Mouse (Mus musculus): Measurements from ENCODE around the gene Ddx55. TPM values are rescaled to one million over a fixed set of nuclear protein-coding genes. Genes with fewer than 3 reads are reported as not detected.
A peak's percentile ranks its signal among the peaks of the same experiment; 100 is the strongest.

The Ddx55 gene
- polyA plus RNA-seq (2012; rRNA removed): 31.8 and 32.3 TPM in 2 replicates

DNA sequence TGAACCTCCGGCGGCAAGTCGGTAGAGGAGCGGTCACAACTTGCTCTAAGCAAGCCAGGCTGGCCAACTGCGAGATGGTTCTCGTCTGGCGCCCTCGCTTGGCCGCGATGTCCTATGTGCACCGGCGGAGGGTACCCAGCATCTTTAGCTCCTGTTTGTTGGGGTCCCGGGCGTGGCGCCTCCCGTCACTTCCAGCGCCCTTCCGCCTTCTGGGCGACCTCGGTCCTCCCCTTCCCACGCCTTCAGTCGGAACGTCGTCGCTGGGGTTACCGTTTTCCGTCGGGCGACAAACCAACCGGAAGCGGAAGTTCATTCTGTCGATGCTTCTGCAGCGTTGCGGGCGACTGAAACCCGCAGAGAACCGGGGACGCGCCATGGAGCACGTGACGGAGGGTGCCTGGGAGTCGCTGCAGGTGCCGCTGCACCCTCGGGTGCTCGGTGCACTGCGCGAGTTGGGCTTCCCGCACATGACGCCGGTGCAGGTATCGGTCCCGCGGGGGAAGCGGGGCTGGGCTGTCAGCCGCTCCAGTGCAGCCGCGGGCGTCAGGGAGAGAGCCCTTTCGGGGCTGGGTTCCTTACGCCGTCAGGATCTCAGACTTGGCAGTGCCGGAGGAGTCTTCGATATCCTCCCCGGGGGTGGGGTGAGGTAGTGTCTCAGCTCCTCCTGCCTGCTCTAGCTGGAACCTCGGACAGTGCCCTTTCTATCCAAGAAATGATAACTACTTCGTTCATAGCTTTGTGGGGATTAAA, at the start of gene Ddx55:
Gene Ddx55, plus strand, starts transcription at position 307 of the 750 bp plus-strand sequence.
- peak; percentile 97 for DNase-seq (ENCODE audit: low read depth)
- TF ChIP-seq CTCF (IDR thresholded peaks at IDR 0.05; ENCODE audit: borderline replicate concordance, extremely low read depth, insufficient read depth, insufficient read length): peak; percentile 30; the same call in 1 of the 2 replicates
- TF ChIP-seq POLR2A (IDR thresholded peaks at IDR 0.05; ENCODE audit: borderline replicate concordance, extremely low read depth, insufficient read depth, insufficient read length, poor library complexity, severe bottlenecking): peak; percentile 42; the same call in 1 of the 2 replicates

DNA sequence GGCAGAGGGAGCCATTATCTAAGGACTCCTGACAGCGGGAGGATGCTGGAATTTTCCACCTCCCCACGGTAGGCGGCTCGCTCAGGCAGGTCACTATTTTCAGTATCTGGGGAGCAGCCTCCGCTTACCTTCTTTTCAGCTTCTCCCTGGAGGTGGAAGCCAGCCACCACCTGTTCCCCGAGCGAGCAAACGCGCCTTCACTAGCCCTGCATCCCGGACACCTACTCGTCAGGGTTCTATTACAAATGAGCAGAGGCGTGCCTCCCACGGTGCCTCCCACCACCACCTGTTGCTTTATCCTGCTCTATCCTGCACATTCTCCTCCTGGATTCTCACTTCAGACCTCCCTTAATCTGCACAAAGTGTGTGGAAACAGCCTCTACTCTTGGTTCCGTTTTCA, 48.9 kb upstream of the Ddx55 start:
- TF ChIP-seq CTCF (IDR thresholded peaks at IDR 0.05; ENCODE audit: borderline replicate concordance, extremely low read depth, insufficient read depth, insufficient read length) (no peak), POLR2A (IDR thresholded peaks at IDR 0.05; ENCODE audit: borderline replicate concordance, extremely low read depth, insufficient read depth, insufficient read length, poor library complexity, severe bottlenecking) (no peak)
- no peak for DNase-seq (ENCODE audit: low read depth)

GRCm38 (mm10) chr5:124505235-124505634, 47.4 kb upstream of the Ddx55 start:
- TF ChIP-seq POLR2A (IDR thresholded peaks at IDR 0.05; ENCODE audit: borderline replicate concordance, extremely low read depth, insufficient read depth, insufficient read length, poor library complexity, severe bottlenecking) (no peak), CTCF (IDR thresholded peaks at IDR 0.05; ENCODE audit: borderline replicate concordance, extremely low read depth, insufficient read depth, insufficient read length) (no peak)
- DNase-seq (ENCODE audit: low read depth): no peak

DNA sequence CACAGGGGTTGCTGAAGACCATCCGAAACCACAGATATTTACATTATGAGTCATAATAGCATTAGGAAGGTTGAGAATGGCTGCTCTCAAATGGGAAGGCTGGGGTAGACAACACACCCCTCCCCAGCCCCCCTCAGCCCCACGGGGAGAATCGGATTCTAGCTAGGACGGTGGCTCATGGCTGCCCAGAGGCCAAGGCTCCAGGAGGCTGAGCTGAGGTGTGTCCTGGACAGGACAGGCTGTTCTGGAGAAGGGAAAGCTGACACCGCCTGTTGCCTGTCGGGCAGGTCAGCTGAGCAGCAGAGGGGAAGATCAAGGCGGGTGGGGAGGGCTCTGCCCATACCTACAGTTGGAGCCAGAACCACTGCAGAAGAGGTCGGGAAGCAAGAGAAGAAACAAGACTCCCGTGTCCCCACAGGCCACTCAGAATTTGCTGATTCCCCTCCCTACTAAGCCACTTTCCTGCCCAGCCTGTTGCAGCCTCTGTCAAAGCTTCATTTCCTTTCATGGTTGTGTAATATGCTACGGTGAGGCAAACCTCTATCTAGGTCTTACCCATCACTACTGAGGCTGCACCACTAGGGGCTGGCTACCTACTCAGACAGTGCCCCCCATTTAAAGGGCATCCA, 45.8 kb upstream of the Ddx55 start:
- TF ChIP-seq CTCF (IDR thresholded peaks at IDR 0.05; ENCODE audit: borderline replicate concordance, extremely low read depth, insufficient read depth, insufficient read length): no peak
- no peak for TF ChIP-seq POLR2A (IDR thresholded peaks at IDR 0.05; ENCODE audit: borderline replicate concordance, extremely low read depth, insufficient read depth, insufficient read length, poor library complexity, severe bottlenecking)

GRCm38 (mm10) chr5:124509200-124509599, 43.5 kb upstream of the Ddx55 start:
- TF ChIP-seq CTCF (IDR thresholded peaks at IDR 0.05; ENCODE audit: borderline replicate concordance, extremely low read depth, insufficient read depth, insufficient read length) (no peak), POLR2A (IDR thresholded peaks at IDR 0.05; ENCODE audit: borderline replicate concordance, extremely low read depth, insufficient read depth, insufficient read length, poor library complexity, severe bottlenecking) (no peak)
- no peak for DNase-seq (ENCODE audit: low read depth)

More for the DNA sequence above, 45.8 kb upstream of the Ddx55 start:
- DNase-seq (ENCODE audit: low read depth): no peak

GRCm38 (mm10) chr5:124509742-124510237, 42.9 kb upstream of the Ddx55 start:
- TF ChIP-seq POLR2A (IDR thresholded peaks at IDR 0.05; ENCODE audit: borderline replicate concordance, extremely low read depth, insufficient read depth, insufficient read length, poor library complexity, severe bottlenecking): no peak
- no peak for TF ChIP-seq CTCF (IDR thresholded peaks at IDR 0.05; ENCODE audit: borderline replicate concordance, extremely low read depth, insufficient read depth, insufficient read length)
- DNase-seq (ENCODE audit: low read depth): no peak

GRCm38 (mm10) chr5:124510536-124511050, 42.1 kb upstream of the Ddx55 start:
- TF ChIP-seq POLR2A (IDR thresholded peaks at IDR 0.05; ENCODE audit: borderline replicate concordance, extremely low read depth, insufficient read depth, insufficient read length, poor library complexity, severe bottlenecking) (no peak), CTCF (IDR thresholded peaks at IDR 0.05; ENCODE audit: borderline replicate concordance, extremely low read depth, insufficient read depth, insufficient read length) (no peak)

DNA sequence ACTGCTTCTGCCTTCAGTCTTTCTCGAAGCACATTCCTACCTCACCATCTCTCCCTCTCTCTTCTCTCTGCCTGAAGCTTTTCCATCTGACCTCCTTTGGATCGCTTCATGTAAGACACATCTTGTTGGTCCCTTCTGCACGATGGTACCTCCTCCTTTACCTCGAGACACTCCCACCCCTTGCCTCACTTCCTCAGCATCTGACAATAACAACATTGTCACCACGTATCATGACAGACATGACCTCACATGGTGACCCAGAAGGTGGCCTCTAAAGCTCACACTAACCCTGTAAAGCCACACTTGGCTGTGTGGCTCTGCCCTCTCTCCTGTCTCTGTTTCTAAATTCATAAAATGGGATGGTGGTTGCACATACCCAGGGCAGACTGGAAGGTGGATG, 36.9 kb upstream of the Ddx55 start:
- TF ChIP-seq POLR2A (IDR thresholded peaks at IDR 0.05; ENCODE audit: borderline replicate concordance, extremely low read depth, insufficient read depth, insufficient read length, poor library complexity, severe bottlenecking) (no peak), CTCF (IDR thresholded peaks at IDR 0.05; ENCODE audit: borderline replicate concordance, extremely low read depth, insufficient read depth, insufficient read length) (no peak)
- DNase-seq (ENCODE audit: low read depth): no peak

More at GRCm38 (mm10) chr5:124510536-124511050, 42.1 kb upstream of the Ddx55 start:
- no peak for DNase-seq (ENCODE audit: low read depth)

- DNase-seq (ENCODE audit: low read depth): no peak
- no peak for TF ChIP-seq CTCF (IDR thresholded peaks at IDR 0.05; ENCODE audit: borderline replicate concordance, extremely low read depth, insufficient read depth, insufficient read length)
- TF ChIP-seq POLR2A (IDR thresholded peaks at IDR 0.05; ENCODE audit: borderline replicate concordance, extremely low read depth, insufficient read depth, insufficient read length, poor library complexity, severe bottlenecking): no peak
Observed at GRCm38 (mm10) chr5:124518648-124519047, 34.0 kb upstream of the Ddx55 start.

GRCm38 (mm10) chr5:124521588-124521987, 31.1 kb upstream of the Ddx55 start:
- no peak for TF ChIP-seq POLR2A (IDR thresholded peaks at IDR 0.05; ENCODE audit: borderline replicate concordance, extremely low read depth, insufficient read depth, insufficient read length, poor library complexity, severe bottlenecking)
- TF ChIP-seq CTCF (IDR thresholded peaks at IDR 0.05; ENCODE audit: borderline replicate concordance, extremely low read depth, insufficient read depth, insufficient read length): no peak
- DNase-seq (ENCODE audit: low read depth): no peak

GRCm38 (mm10) chr5:124523032-124523431, 29.6 kb upstream of the Ddx55 start:
- peak; percentile 19; the same call in 1 of the 2 replicates for TF ChIP-seq CTCF (IDR thresholded peaks at IDR 0.05; ENCODE audit: borderline replicate concordance, extremely low read depth, insufficient read depth, insufficient read length)
- TF ChIP-seq POLR2A (IDR thresholded peaks at IDR 0.05; ENCODE audit: borderline replicate concordance, extremely low read depth, insufficient read depth, insufficient read length, poor library complexity, severe bottlenecking): no peak
- no peak for DNase-seq (ENCODE audit: low read depth)

Measured in brain, embryonic 14.5 days (tissue).